Mouse (Mus musculus) neural tube, postnatal 0 days (tissue): ENCODE results near the gene Ppil6. TPM values are rescaled to one million over a fixed set of nuclear protein-coding genes. Genes with fewer than 3 reads are reported as not detected.

ENCODE experiments used
- polyA plus RNA-seq: library from polyadenylated mRNA; unstranded; fragments of >200 nt; fragmentation: Nextera tagmentation; extraction: Ambion mirVana; gene quantifications from 2 replicates; pipeline ENCODE4 v1.2.1, GENCODE M21; 2015

The Ppil6 gene
- polyA plus RNA-seq: 8.3 and 10.1 TPM in 2 replicates

GRCm38 (mm10) chr10:41489708-41490517 lies at the start of gene Ppil6, which contains the start of gene Smpd2:
TSS of gene Ppil6 (plus strand) at chr10:41490439.
TSS of gene Smpd2 (minus strand) at chr10:41490369.

DNA sequence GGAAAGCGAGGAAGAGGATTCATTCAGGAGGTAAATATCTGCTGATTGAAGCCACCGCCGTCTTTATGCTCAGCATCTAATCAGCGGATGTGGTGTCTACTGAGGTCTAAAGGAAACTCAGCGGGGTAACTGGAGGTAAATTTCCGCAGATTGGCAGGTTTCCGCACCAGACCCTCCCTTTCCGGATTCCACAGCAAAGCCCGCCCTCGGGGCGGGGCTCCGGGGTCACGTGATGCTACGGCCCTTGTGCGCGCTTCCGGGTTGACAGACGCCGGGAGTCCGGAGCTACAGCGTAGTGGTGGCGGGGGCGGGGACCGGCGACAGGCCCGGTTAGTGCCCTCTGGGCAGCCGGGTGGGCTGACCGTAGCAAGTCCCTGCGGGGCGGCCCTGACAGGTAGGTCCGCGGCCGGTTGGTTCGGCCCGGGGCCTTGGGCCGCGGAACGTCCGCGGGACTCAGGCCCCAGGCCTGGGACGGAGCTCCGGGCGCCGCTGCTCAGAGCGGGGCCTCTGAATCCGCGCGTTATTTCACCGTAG lies 40.0 kb upstream of the Ppil6 start, which contains the start of gene Zbtb24:
Zbtb24 (plus strand) TSS at position 247 of the 534 bp plus-strand sequence.

GRCm38 (mm10) chr10:41476171-41477017 lies 13.8 kb upstream of the Ppil6 start, which contains the start of gene Mical1:
TSS of gene Mical1 (plus strand) at chr10:41476314.

GRCm38 (mm10) chr10:41518981-41519618 lies 28.9 kb downstream of the Ppil6 start, which contains the start of gene Cd164:
TSS of gene Cd164 (plus strand) at chr10:41519414.

Other genes with a start within 250 kb of the Ppil6 start
- gene Fig4, start 187.2 kb upstream of the Ppil6 start, polyA plus RNA-seq: 28.8 and 29.5 TPM in 2 replicates
- gene Ak9, start 186.5 kb upstream of the Ppil6 start, polyA plus RNA-seq: 0.25 and 0.28 TPM in 2 replicates
- 13.4 and 15.2 TPM in 2 replicates for gene Zbtb24, start 40.1 kb upstream of the Ppil6 start, polyA plus RNA-seq
- 24.3 and 26.9 TPM in 2 replicates for gene Mical1, start 14.1 kb upstream of the Ppil6 start, polyA plus RNA-seq
- 40.4 and 48.6 TPM in 2 replicates for gene Smpd2, start 70 bp upstream of the Ppil6 start, polyA plus RNA-seq
- 48.1 and 56.2 TPM in 2 replicates for gene Cd164, start 29.0 kb downstream of the Ppil6 start, polyA plus RNA-seq
- gene Ccdc162, start 226.2 kb downstream of the Ppil6 start, polyA plus RNA-seq: 1.5 and 2.1 TPM in 2 replicates